Mouse (Mus musculus): ENCODE data around the gene Gm14139.
"Not testable (repeated sequence)": the region's sequence is repeated elsewhere in the genome, so short reads cannot be mapped to it uniquely, and the experiment has no call there.

Gene Gm14139

DNA sequence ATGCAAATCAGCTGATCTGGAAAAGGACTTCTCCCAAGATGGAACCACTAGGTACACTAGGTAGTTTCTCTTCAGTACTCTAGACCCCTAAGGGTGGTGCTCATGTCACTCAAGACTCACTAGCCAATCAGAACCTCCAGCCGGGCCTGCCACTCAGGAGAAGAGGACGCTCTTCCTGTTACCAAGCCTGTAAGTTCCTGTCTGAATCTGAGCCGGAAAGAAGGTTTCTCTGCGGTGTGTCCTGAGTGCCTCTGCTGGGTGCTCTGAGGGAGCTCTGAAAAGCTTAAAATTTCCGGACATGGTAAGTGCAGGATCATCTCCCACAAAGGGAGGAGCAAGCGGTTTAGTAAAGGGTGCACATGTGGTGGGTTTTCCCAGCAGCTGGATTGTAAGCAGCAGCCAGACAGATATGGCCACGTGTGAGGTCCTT, at the start of gene Gm14139:
Gene Gm14139 (plus strand): TSS at position 186 of the 430 bp plus-strand sequence.
- DNase-seq (ENCODE audit: low spot score): not testable (repeated sequence)

DNA sequence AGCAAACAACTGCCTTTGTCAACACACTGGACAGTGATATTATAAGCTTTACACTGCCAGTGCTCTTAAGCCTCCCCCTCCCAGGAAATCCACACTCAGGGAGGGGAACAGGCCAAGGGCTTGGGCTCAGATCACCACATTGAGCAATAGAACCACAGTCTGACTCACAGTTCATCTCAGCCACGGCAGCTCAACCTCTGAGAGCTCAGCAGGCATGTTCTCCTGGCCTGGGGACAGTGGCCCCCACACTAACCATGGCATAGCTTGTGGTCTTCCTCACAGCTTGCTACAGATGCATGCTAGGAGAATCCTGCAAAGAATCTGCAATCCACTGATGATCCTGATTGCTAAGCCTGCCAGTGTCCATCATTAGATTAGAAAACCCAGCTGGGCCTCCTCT, 49.6 kb upstream of the Gm14139 start:
- not testable (repeated sequence) for DNase-seq (ENCODE audit: low spot score)

DNA sequence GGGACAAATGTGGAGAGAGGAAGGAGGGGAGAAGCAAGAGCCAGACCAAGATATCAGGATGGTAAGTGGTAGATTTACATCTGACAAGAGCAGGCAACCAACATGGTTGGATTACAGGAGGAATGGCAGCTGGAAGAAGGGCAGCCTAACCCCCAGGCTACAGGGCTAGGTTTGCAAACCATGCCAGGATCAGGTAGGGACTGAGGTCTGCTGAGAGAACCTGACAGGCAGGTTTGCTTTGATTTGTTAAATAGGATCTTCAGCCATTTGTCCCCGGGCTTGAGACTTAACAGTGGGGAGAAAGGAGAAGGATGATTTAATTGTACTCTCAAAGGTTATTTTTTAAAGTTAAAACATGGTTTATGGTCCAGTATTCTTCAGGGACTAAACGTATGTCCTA, 48.8 kb upstream of the Gm14139 start:
- DNase-seq (ENCODE audit: low spot score): no peak

DNA sequence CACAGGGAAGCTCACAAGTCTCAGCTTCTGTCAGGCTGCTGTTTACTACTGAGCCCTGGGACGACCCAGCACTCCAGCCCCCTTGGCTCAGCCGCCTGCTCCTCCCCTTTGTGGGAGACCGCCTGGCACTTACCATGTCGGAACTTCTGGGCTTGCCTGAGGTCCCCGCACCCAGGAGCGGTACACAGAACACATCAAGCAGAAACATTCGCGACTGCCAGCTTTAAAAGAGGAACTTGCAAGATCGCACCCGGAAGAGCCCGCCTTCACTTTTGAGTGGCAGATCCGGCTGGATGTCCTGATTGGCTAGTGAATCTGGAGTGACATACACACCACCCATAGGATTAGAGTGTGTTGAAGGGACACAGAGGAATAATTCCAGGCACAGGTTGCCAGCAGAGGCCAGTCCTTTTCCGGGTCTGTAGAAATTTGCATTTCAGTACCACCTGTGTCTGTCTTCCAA, 45.1 kb upstream of the Gm14139 start, which contains the start of gene Zfp120:
Gene Zfp120 (minus strand): TSS at position 274 of the 463 bp plus-strand sequence.
- peak; percentile 57 for DNase-seq (ENCODE audit: low spot score)

DNA sequence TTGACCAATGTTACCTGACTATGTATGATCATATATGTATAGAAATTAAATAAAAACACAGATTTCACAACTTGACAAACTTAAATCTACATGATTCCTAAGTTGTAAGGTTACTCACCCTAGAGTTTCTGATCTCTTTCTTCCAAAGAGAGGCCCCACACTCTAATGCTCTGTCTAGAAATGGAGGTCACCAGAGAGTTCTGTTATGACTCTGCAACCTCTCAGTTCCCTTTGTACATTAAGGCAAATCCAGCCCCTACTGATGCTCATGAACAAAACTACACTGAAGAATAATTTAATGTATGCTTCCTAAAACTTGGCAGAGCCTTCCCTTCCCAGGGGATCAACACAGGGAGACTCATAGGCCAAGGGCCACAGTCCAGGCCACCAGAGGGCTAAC, 14.9 kb upstream of the Gm14139 start:
- no peak for DNase-seq (ENCODE audit: low spot score)

DNA sequence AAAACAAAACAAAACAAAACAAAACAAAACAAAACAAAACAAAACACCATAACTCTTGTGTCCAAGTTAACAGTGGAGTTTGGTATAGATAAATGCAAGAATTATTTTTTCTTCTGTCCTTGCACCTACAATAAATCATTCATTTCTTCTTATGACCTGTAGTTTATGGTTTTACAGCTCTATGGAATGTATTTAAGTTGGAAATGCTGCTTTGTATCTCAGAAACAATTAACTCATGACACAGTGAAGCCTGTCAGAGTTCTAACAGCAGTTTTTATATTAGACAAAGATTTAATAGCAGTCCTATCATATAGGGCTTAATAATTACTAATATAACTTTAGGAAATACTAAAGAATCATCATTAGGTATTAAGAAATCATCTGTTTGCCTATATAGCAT, 7.7 kb upstream of the Gm14139 start:
- no peak for DNase-seq (ENCODE audit: low spot score)

DNA sequence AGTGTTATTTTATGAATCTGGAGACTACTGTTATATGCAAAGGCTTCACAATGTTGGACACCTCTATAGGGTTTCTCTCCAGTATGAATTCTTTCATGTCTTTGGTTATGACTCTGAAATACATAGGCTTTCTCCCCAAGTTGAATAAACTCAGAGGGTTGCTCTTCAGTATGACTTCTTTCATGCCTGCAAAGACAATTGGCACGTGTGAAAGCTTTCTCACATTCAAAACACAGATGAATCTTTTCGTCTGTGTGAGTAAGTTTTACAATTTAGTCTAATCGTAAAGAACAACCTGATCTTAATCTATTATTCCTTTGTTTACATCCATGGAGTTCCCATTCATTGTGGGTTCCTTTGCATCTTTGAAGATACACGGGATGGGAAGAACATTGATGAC, 2.0 kb upstream of the Gm14139 start, which contains the start of gene Gm10770:
Gene Gm10770 (minus strand): TSS at position 101 of the 400 bp plus-strand sequence.
- not testable (repeated sequence) for DNase-seq (ENCODE audit: low spot score)

DNA sequence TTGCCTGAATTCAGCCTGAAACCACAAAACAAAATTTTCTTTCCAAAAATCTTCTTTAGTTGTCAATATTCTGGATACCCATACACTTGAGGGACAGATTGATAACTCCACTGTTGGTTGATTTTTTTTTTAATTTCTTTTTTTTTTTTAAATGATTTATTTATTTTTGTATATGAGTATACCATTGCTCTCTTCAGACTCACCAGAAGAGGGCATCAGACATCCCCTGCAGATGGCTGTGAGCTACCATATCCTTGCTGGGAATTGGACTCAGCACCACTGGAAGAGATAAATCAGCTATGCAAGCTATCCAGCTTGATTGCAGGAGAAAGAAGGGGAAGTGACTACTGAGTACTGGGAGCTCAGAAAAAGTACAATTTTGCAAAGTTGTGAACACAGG, 509 bp upstream of the Gm14139 start:
- not testable (repeated sequence) for DNase-seq (ENCODE audit: low spot score)

DNA sequence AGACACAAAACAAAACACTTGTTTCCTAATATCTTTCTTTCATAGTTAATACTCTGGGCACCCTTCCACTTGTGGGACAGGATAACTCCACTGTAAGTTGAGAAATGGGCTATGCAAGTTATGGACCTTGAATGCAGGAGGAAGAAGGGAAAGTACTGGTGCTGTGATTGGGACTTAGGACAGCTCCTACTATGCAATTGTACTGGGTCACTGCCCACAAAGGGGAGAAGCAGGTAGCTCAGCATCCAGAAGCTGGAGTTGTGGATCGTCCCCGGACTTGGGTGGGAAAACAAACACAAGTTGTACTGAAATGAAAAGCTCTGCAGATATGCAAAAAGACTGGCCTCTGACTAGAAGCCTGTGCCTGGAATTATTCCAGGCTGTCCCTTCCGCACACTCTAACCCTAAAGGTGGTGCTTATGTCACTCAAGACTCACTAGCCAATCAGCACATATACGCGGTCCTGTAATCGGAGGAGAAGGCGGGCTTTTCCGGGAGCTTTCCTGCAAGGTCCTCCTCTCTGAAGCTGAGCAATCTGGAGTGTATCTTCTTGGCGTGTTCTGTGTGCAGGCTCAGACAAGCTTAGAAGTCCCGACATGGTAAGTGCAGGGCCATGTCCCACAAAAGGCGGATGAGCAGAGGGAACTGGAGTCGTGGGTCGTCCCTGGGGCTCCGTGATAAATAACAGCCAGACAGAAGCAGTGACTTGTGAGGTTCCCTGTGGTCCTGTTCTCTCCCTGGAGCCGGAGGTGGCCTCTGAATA, 36.2 kb downstream of the Gm14139 start, which contains the start of gene Zfp937:
Gene Zfp937 (plus strand): TSS at position 474 of the 763 bp plus-strand sequence.
- DNase-seq (ENCODE audit: low spot score): peak; percentile 44

DNA sequence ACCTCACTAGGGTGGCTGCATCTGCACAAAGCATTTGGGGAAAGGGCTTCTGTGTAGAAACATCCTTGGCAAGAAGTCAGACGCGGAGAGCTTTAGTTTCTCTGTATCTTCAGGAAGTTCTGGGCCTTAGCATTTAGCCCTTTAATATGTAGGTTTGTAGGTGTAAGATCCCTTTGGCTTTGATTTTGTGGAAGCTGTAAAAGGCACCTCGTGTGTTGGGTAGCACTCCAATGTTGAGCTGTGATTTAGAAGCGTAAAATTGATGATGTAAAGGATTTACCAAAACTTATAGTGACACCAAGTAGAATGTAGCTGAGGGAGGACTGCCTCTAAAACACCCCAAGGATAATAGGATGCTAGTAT, 36.8 kb downstream of the Gm14139 start:
- not testable (repeated sequence) for DNase-seq (ENCODE audit: low spot score)

DNA sequence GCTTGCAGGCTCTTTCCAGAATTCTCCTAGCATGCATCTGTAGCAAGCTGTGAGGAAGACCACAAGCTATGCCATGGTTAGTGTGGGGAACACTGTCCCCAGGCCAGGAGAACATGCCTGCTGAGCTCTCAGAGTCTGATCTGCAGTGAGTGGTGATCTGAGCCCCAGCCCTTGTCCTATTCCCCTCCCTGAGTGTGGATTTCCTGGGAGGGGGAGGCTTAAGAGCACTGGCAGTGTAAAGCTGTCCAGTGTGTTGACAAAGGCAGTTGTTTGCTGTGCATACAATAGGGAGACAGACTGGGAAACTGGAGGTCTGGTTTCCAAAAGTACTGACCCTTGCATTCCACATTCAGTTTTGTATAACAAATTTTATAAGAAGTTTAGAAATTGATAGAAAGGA, 41.7 kb downstream of the Gm14139 start:
- DNase-seq (ENCODE audit: low spot score): not testable (repeated sequence)
